Mouse (Mus musculus): Measurements from ENCODE around the gene Smyd5. TPM values are rescaled to one million over a fixed set of nuclear protein-coding genes. Genes with fewer than 3 reads are reported as not detected.

The Smyd5 gene
- polyA plus RNA-seq, 2 experiments = 40.2 to 69.5 TPM

- H3K9ac ChIP-seq (ENCODE audit: low read depth, low read length, severe bottlenecking) = no peak overlapping the region
- H3K27ac ChIP-seq (replicated peaks; ENCODE audit: low read depth, low read length) = no peak overlapping the region
- no peak overlapping the region for H3K4me2 ChIP-seq (replicated peaks; ENCODE audit: low read depth, low read length, severe bottlenecking)
- H3K36me3 ChIP-seq (ENCODE audit: control insufficient read depth, insufficient read depth, low read length) = no peaks in the 10 kb centered on the region
- H3K4me3 ChIP-seq (replicated peaks; ENCODE audit: low read length) = no peak overlapping the region
- H3K27me3 ChIP-seq (ENCODE audit: control insufficient read depth, insufficient read depth, low read length) = peaks cover 26% of the 10 kb centered on the region
- peaks cover 4% of the 10 kb centered on the region for H3K4me1 ChIP-seq (ENCODE audit: control insufficient read depth, insufficient read depth, low read length)
- no peaks in the 10 kb centered on the region for H3K9me3 ChIP-seq (ENCODE audit: control insufficient read depth, low read length)
- no peak for TF ChIP-seq POLR2A (IDR thresholded peaks at IDR 0.05; ENCODE audit: borderline replicate concordance, extremely low read depth, insufficient read depth, insufficient read length)
- 80% methylated on average over 4 of the region's 4 CpGs for WGBS
- ATAC-seq (ENCODE audit: low FRiP score, low read depth) (no peak), DNase-seq (ENCODE audit: low spot score) (no peak)
These were observed 56.7 kb downstream of the Smyd5 start for GRCm38 (mm10) chr6:85488510-85488909.

- ATAC-seq (ENCODE audit: low FRiP score, low read depth) (no peak), DNase-seq (ENCODE audit: low spot score) (no peak)
- Histone ChIP-seq H3K9ac (ENCODE audit: low read depth, low read length, severe bottlenecking) (no peak overlapping the region), H3K9me3 (ENCODE audit: control insufficient read depth, low read length) (no peaks in the 10 kb centered on the region), H3K36me3 (ENCODE audit: control insufficient read depth, insufficient read depth, low read length) (no peaks in the 10 kb centered on the region), H3K4me1 (ENCODE audit: control insufficient read depth, insufficient read depth, low read length) (peaks cover under 1% of the 10 kb centered on the region), H3K4me2 (replicated peaks; ENCODE audit: low read depth, low read length, severe bottlenecking) (no peak overlapping the region), H3K27ac (replicated peaks; ENCODE audit: low read depth, low read length) (no peak overlapping the region), H3K27me3 (ENCODE audit: control insufficient read depth, insufficient read depth, low read length) (peaks cover 14% of the 10 kb centered on the region), H3K4me3 (replicated peaks; ENCODE audit: low read length) (no peak overlapping the region)
- no peak for TF ChIP-seq POLR2A (IDR thresholded peaks at IDR 0.05; ENCODE audit: borderline replicate concordance, extremely low read depth, insufficient read depth, insufficient read length)
- WGBS = 71% methylated on average over 3 of the region's 3 CpGs
These were observed 57.9 kb downstream of the Smyd5 start for GRCm38 (mm10) chr6:85489717-85490116.

GRCm38 (mm10) chr6:85490252-85490651, 58.5 kb downstream of the Smyd5 start:
- no peak for DNase-seq (ENCODE audit: low spot score)
- no peak overlapping the region for H3K27ac ChIP-seq (replicated peaks; ENCODE audit: low read depth, low read length)
- no peak for TF ChIP-seq POLR2A (IDR thresholded peaks at IDR 0.05; ENCODE audit: borderline replicate concordance, extremely low read depth, insufficient read depth, insufficient read length)
- no peaks in the 10 kb centered on the region for H3K36me3 ChIP-seq (ENCODE audit: control insufficient read depth, insufficient read depth, low read length)
- no peak overlapping the region for H3K4me2 ChIP-seq (replicated peaks; ENCODE audit: low read depth, low read length, severe bottlenecking)
- H3K9me3 ChIP-seq (ENCODE audit: control insufficient read depth, low read length) = no peaks in the 10 kb centered on the region
- WGBS = 71% methylated on average over 4 of the region's 4 CpGs
- H3K27me3 ChIP-seq (ENCODE audit: control insufficient read depth, insufficient read depth, low read length) = peaks cover 8% of the 10 kb centered on the region
- no peaks in the 10 kb centered on the region; the same call in 1 of the 2 replicates for H3K4me1 ChIP-seq (ENCODE audit: control insufficient read depth, insufficient read depth, low read length)
- ATAC-seq (ENCODE audit: low FRiP score, low read depth) = no peak
- no peak overlapping the region for H3K9ac ChIP-seq (ENCODE audit: low read depth, low read length, severe bottlenecking)
- no peak overlapping the region for H3K4me3 ChIP-seq (replicated peaks; ENCODE audit: low read length)

- Histone ChIP-seq H3K4me3 (replicated peaks; ENCODE audit: low read length) (no peak overlapping the region), H3K9ac (ENCODE audit: low read depth, low read length, severe bottlenecking) (no peak overlapping the region), H3K9me3 (ENCODE audit: control insufficient read depth, low read length) (no peaks in the 10 kb centered on the region), H3K27me3 (ENCODE audit: control insufficient read depth, insufficient read depth, low read length) (no peaks in the 10 kb centered on the region), H3K4me1 (ENCODE audit: control insufficient read depth, insufficient read depth, low read length) (no peaks in the 10 kb centered on the region; the same call in 1 of the 2 replicates), H3K36me3 (ENCODE audit: control insufficient read depth, insufficient read depth, low read length) (no peaks in the 10 kb centered on the region), H3K27ac (replicated peaks; ENCODE audit: low read depth, low read length) (no peak overlapping the region), H3K4me2 (replicated peaks; ENCODE audit: low read depth, low read length, severe bottlenecking) (no peak overlapping the region)
- no peak for TF ChIP-seq POLR2A (IDR thresholded peaks at IDR 0.05; ENCODE audit: borderline replicate concordance, extremely low read depth, insufficient read depth, insufficient read length)
- no peak; the same call in 1 of the 2 replicates for ATAC-seq (ENCODE audit: low FRiP score, low read depth)
- WGBS = 21% methylated on average over 3 of the region's 3 CpGs
- peak; percentile 15 for DNase-seq (ENCODE audit: low spot score)
These were observed 59.8 kb downstream of the Smyd5 start for GRCm38 (mm10) chr6:85491606-85492005.

Other genes with a start within 250 kb of the Smyd5 start
- 0.15 and 0.63 TPM in 2 replicates for gene Emx1, start 244.6 kb upstream of the Smyd5 start, polyA plus RNA-seq (2012; rRNA removed)
- 0.17 TPM in 1 of 2 replicates, not detected in the other for gene Emx1, start 244.6 kb upstream of the Smyd5 start, polyA plus RNA-seq (2014; fragmentation: Nextera tagmentation; extraction: Ambion mirVana)
- 5.8 and 7.4 TPM in 2 replicates for gene Sfxn5, start 98.6 kb upstream of the Smyd5 start, polyA plus RNA-seq (2012; rRNA removed)
- 6.6 and 9.3 TPM in 2 replicates for gene Sfxn5, start 98.6 kb upstream of the Smyd5 start, polyA plus RNA-seq (2014; fragmentation: Nextera tagmentation; extraction: Ambion mirVana)
- 16.9 and 20.4 TPM in 2 replicates for gene Rab11fip5, start 57.4 kb upstream of the Smyd5 start, polyA plus RNA-seq (2012; rRNA removed)
- 15.9 and 16.8 TPM in 2 replicates for gene Rab11fip5, start 57.4 kb upstream of the Smyd5 start, polyA plus RNA-seq (2014; fragmentation: Nextera tagmentation; extraction: Ambion mirVana)
- gene Noto, start 8.1 kb upstream of the Smyd5 start, polyA plus RNA-seq (2012; rRNA removed) = not detected in 2 replicates
- not detected in 2 replicates for gene Noto, start 8.1 kb upstream of the Smyd5 start, polyA plus RNA-seq (2014; fragmentation: Nextera tagmentation; extraction: Ambion mirVana)
- gene Cct7, start 19.5 kb downstream of the Smyd5 start, polyA plus RNA-seq (2012; rRNA removed) = 203 and 247 TPM in 2 replicates
- gene Cct7, start 19.5 kb downstream of the Smyd5 start, polyA plus RNA-seq (2014; fragmentation: Nextera tagmentation; extraction: Ambion mirVana) = 416 and 417 TPM in 2 replicates
- 27.6 and 30.0 TPM in 2 replicates for gene Pradc1, start 20.0 kb downstream of the Smyd5 start, polyA plus RNA-seq (2012; rRNA removed)
- gene Pradc1, start 20.0 kb downstream of the Smyd5 start, polyA plus RNA-seq (2014; fragmentation: Nextera tagmentation; extraction: Ambion mirVana) = 26.8 and 29.6 TPM in 2 replicates
- gene Fbxo41, start 71.0 kb downstream of the Smyd5 start, polyA plus RNA-seq (2012; rRNA removed) = 1.7 and 2.5 TPM in 2 replicates
- gene Fbxo41, start 71.0 kb downstream of the Smyd5 start, polyA plus RNA-seq (2014; fragmentation: Nextera tagmentation; extraction: Ambion mirVana) = 0.45 and 0.48 TPM in 2 replicates
- 0.05 and 0.08 TPM in 2 replicates for gene Egr4, start 81.6 kb downstream of the Smyd5 start, polyA plus RNA-seq (2012; rRNA removed)
- not detected in 2 replicates for gene Egr4, start 81.6 kb downstream of the Smyd5 start, polyA plus RNA-seq (2014; fragmentation: Nextera tagmentation; extraction: Ambion mirVana)
- gene Alms1, start 155.5 kb downstream of the Smyd5 start, polyA plus RNA-seq (2012; rRNA removed) = 4.7 and 4.9 TPM in 2 replicates
- 4.5 and 6.2 TPM in 2 replicates for gene Alms1, start 155.5 kb downstream of the Smyd5 start, polyA plus RNA-seq (2014; fragmentation: Nextera tagmentation; extraction: Ambion mirVana)